Mouse (Mus musculus): ENCODE data around the gene Taf8.

DNA sequence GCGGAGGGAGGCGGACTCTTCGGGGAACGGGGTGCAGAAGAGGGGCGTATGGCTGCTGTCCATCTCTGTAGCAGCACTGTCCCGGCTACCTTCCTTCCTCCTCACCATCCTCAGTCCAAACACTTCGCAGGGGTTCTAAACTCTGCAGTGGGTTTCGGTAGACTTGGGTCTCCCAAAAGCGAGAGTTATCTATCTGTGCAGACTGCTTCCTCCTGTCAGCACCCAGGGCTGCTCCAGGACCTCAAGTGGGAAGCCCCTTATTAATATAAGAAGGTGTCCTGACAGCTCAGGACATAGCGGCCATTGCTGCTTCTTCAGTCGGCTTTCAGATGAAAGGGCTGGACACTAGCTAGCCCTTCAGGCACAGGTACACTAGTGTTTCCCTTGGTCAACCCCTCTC is 37.1 kb downstream of the Taf8 start:
- no peak for TF ChIP-seq CTCF (IDR thresholded peaks at IDR 0.05; ENCODE audit: insufficient read depth, low read length)
- TF ChIP-seq POLR2A (IDR thresholded peaks at IDR 0.05; ENCODE audit: borderline replicate concordance, extremely low read depth, low read depth, low read length) = no peak
